Mouse (Mus musculus): ENCODE results near the gene Guca2a. TPM values are rescaled to one million over a fixed set of nuclear protein-coding genes. Genes with fewer than 3 reads are reported as not detected.

Gene Guca2a
- polyA plus RNA-seq, 1 experiment: not detected

DNA sequence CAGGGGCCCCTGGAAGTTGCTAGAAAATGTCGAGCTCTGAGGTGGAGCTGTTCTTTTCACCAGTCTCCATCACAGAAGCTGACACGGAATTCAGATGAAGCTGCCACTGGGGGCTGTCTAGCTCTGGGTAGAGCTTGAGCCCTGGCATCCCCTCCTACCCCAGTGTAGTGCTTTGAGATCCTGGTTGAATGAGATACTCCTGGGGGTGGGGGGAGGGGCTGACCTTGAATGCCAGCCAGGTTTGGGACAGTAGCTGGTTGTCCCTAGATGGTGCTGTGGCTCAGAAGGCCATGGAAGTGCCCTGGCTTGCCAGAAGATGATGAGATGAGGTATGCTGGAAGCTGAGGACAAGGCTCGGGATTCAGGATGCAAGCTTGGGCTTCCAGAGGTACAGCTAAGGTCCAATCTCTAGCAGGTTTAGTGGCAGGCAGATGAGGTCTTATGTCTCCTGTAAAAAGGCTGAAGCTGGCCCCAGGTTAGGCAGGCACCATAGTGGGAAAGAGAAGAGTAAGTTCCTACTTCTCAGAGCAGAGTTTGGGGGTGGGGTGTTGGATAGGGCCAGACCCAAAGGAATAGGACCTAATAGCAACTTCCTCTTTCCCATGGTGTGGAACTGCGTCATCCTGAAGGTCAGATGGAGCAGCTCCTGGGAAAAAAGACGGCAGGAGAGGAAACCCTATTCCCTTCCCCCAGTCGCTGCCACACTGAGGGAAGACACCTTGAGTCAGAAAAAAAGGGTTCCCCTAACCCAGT lies 2.4 kb upstream of the Guca2a start:
- no peak for TF ChIP-seq GATA1 (IDR thresholded peaks at IDR 0.05; ENCODE audit: low read length)

DNA sequence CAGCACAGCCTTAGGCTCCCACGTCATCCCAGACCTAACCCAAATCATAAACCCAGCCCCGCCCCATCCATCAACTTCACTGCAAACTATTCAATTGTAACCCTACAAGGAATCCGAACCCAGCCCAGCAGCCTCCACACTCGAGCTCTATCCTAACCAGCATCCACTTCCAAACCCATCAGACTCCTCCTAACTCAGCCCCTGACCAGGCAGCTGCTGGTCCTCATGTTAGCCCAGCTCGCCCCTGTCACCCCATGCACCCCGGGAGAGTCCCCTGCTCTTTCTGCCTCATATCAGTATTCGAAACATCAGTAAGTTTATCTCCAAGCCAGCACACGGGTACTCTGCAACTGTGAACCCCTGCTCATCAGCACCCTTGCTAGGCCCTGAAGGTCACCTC lies 1.8 kb upstream of the Guca2a start:
- no peak for TF ChIP-seq GATA1 (IDR thresholded peaks at IDR 0.05; ENCODE audit: low read length)

DNA sequence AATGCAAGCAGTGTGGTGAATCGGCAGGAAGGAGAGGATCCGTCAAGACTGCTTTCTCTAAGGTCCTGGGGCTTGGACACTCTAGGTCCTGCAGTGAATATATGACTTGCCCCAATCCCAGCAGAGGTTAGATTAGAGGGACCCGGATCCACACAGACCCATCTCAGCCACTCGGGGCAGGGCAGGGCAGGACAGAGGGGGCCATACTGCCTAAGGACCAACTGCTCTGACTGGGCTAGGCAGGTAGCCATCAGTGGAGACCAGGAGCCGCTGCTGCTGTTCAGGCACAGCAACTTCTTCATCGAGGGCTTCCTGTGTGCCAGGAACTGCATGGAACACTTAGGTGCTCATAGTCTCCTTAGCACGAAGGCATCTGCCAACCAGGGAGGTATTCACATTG lies 773 bp upstream of the Guca2a start:
- no peak for TF ChIP-seq GATA1 (IDR thresholded peaks at IDR 0.05; ENCODE audit: low read length)

DNA sequence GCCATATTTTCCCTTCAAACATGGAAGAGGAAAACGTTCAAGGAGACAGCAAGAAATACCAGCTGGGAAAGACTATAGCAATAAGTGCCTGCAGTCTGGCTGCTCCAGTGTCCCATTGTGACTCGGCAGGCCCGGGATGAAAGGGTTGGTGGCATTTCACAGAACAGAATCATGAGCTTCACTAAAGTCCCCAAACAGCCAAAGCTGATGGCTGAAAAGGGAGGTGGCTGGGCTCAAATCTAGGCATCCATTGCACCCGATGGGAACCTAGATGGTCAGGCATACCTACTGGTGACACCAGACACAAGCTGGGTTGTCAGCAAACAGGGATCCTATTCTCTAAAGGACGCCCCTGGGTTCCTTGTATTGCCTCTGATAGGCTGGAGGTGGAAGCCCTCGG lies 442 bp downstream of the Guca2a start:
- TF ChIP-seq GATA1 (IDR thresholded peaks at IDR 0.05; ENCODE audit: low read length): no peak

DNA sequence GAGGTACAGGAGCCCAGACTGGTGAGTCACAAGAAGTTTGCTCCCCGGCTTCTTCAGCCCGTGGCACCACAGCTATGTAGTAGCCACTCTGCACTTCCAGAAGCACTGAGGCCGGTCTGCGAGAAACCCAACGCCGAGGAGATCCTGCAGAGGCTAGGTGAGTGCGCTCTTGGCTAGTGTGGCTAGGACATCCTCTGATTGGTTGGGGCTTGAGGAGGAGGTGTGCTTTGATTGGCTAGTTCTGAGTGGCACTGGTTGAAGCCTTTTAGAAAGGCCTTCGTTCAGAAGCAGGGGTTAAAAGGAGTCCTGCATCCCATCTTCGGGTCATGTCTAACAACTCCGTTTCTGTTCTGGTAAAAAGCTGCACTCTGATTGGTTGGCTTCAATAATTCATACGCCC lies 1.2 kb downstream of the Guca2a start:
- TF ChIP-seq GATA1 (IDR thresholded peaks at IDR 0.05; ENCODE audit: low read length): no peak

DNA sequence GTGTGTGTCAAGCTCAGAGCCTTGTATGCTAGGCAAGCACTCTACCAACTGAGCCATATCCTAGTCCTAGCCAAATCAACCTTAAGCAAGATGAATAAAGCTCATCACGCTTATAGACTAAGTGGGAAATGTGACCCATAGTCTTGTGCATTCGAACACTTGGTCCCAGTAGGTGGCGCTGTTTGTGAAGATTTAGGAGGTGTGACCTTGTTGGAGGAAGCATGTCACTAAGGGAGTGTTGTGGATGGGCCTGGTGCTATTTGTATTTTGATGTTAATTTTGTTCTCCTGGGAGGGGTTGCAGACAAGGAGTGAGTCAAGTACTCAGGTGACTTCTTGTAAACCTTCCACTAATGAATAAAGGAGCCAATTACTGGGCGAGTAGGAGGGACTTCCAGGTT lies 5.2 kb downstream of the Guca2a start:
- TF ChIP-seq GATA1 (IDR thresholded peaks at IDR 0.05; ENCODE audit: low read length): no peak

DNA sequence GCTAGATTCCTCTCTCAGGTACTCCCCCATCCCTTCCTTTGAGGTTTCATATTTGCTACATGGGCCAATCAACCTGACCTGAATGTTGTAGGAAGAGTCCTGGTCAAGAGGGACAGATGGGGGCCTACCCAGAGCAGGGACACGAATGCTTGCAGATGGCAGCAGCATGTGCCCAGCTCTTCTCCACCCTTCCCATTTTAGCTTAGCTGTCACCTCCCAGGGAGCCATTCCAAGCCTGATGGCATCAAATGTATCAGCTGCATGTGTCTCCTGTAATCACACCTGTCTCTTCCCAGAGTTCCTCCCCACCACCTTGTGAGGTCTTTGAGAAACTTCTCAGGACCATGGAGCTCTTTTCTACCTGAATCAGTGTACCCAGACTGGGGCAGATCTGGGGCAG lies 19.5 kb downstream of the Guca2a start:
- TF ChIP-seq GATA1 (IDR thresholded peaks at IDR 0.05; ENCODE audit: low read length): no peak

DNA sequence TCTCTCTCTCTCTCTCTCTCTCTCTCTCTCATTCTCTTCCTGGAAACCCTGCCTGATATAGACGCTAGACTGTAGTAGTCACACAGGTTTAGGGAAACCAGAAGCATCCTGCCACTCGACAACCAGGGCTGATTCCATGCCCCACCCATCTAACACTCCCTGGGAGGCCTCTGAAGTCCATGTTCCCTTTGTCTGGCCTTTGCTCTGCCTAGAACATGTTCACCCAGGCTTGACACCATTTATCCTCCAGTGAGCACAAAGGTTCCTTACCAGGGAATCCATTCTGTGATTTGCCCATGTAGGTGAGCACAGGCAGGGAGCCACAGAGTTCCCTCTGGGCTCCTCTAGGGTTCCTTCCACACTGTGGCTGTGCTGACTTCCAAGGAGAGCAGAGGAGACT lies 20.7 kb downstream of the Guca2a start:
- no peak for TF ChIP-seq GATA1 (IDR thresholded peaks at IDR 0.05; ENCODE audit: low read length)

DNA sequence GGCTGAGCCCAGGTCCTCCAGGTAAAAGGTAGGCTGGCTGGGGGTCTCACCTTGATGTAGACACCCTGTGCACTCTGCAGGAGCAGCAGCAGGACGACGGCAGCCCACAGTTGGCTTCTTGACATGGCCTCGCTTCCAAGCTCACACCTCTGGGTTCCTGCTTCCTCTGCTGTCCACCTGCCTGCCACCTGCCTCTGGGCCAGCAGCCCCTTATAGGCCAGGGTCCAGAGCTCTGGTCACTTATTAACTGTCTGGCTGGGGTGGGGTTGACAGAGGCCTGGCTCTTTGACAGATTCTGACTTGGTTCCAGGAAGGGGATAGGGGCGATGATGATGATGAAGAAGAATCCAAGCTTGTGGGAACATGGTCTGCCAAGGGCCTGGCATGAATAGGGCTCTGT lies 21.2 kb downstream of the Guca2a start, which contains the start of gene Guca2b:
TSS of gene Guca2b (minus strand) at position 224 of the 400 bp plus-strand sequence.
- TF ChIP-seq GATA1 (IDR thresholded peaks at IDR 0.05; ENCODE audit: low read length): no peak

DNA sequence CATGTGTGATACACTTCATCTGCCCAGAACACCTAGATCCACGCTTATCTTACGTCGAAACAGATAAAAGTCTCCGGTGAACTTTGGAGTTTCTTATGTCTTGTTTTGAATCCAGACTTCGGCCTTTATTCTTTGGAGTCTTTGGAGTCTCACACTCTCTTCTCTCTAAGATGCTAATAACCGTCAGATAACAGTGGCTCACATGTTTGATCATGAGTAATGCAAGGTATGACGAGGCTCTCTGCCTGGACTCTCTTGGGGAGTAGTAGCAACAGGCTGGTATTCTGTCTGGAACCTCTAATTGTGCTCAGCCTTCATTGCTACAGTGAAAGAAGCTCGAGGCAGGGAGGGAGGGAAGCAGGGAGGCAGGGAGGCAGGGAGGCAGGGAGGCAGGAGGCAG lies 22.5 kb downstream of the Guca2a start:
- no peak for TF ChIP-seq GATA1 (IDR thresholded peaks at IDR 0.05; ENCODE audit: low read length)

DNA sequence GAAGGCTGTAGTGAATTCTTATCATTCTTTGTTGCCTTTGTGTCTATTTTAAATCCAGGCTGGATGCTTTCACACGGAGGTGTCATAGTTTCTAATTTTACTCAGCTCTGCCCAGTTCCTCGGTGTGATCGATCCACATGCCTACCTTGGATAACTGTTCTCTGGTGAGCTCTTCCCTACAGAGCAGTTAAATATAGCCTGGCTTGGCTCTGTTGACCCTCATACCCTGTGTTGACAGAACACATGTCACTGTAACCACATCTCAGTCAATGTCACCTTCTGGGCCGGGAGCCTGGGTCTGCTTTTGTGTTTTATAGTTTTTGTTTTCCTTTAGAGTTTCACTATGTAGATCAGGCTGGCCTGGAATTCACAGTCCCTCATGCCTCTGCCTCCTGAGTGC lies 24.6 kb downstream of the Guca2a start:
- TF ChIP-seq GATA1 (IDR thresholded peaks at IDR 0.05; ENCODE audit: low read length): no peak

DNA sequence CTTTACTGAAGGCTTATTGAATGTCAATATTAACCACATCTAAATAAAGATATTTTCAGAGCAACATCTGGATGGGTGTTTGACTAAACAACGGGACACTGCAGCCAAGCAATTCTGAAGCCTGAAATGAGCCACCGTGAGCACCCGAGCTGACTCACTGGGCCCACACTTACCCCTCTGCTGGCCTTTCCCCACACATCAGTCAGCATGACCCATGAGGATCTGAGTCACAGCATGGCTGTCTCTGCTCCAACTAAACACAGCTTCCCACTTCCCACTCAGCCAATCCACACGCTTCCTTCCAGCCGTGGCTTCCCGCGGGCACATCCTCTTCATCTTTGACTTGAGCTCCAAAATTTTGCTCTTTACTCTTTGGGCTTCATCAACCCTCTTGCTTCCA lies 25.5 kb downstream of the Guca2a start:
- no peak for TF ChIP-seq GATA1 (IDR thresholded peaks at IDR 0.05; ENCODE audit: low read length)

DNA sequence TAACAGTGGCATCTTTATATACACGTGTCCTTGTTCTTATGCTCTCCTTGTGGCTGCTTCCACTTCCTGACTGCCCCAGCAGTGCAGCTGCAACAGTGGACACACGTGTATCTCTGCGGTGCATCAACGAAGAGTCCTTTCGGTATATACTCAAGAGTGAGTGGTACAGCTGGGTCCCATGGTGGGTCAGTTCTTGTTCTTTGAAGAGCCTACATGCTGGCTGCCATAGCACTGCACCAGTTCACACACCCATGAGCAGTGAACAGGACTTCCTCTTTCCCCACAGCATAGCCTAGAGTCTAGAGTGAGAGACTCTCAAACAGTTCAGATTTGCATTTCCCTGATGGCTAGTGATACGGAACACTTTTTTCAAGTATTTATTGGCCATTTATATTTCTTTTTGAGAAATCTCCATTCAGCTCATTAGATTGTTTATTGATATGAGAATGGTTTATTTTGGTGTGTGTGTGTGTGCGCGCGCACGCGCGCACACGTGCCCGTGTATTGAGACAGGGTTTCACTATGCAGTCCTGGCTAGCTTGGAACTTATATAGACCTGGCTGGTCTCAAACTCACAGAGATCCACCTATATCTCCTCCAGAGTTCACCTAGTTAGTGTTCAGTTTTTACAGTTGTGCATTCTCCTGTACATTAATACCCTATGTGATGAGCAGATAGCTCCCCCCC lies 26.0 kb downstream of the Guca2a start:
- TF ChIP-seq GATA1 (IDR thresholded peaks at IDR 0.05; ENCODE audit: low read length): no peak

DNA sequence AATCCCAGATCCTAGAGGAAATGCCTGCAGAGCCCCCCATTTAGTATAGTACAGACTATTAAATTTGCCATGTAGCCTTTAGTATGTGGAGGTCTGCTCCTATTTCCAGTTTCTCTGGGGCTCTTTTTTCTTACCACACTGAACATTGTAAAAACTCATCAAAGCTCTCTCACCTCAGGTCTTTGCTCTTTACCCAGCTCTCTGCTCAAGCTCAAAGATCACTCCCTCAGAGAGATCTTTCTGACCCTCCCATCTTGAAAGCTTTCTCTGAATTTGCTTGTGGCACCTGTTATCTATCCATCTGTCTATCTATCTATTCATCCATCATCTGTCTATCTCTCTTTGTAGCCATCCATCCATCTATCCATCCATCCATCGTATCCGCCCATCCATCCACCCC lies 27.7 kb downstream of the Guca2a start:
- TF ChIP-seq GATA1 (IDR thresholded peaks at IDR 0.05; ENCODE audit: low read length): no peak

DNA sequence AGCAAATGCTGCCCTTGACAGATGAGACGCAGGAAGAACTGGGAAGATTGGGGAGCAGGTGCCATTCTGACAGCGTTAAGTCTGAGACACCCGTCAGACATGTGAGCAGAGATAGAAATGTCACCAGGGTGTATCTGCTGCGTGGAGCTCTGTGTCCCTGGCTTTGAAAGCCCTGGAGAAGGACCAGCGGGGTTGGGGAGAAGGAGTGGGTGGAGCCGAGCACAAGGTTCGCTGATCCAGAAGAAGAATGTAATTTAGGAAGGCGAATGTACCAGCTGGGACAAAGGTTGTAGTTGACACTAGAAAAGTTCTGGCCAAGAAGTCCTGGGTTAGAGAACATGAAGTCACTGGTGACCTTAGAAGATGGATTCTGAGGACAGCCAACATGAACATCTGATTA lies 28.6 kb downstream of the Guca2a start:
- no peak for TF ChIP-seq GATA1 (IDR thresholded peaks at IDR 0.05; ENCODE audit: low read length)

DNA sequence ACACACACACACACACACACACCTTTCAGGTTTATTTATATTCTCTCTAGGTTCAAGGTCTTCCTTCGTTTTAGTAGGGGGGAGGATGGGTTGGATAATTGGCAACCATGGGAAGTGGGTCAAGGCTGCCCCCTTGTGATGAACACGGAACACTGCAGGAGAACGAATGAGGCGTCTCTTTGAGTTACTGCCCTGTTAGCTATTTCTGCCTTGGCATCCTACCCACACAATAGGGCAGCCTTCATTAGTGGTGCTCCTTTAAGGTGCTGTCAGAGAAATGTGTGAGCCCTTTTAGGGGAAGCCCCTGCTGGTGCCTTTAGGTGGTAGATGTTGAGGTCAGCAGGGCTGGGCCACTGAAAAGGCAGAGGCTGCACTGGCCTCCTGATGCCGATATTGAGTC lies 29.9 kb downstream of the Guca2a start:
- no peak for TF ChIP-seq GATA1 (IDR thresholded peaks at IDR 0.05; ENCODE audit: low read length)

DNA sequence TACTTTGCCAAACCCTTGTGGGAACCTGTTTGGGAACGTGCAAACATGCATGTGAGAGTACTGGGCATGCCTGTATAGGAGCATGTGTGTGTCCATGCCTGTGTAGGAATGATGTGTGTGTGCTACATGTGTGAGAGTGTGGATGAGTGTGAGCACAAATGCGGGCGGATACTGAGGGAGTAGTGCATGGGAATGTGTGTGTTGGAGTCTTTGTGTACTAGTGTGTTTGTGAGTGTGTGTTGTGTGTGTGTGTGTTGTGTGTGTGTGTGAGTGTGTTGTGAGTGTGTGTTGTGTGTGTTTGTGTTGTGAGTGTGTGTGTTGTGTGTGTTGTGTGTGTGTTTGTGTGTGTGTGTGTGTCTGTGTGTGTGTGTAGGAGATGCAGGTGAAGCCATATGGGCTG lies 30.7 kb downstream of the Guca2a start:
- TF ChIP-seq GATA1 (IDR thresholded peaks at IDR 0.05; ENCODE audit: low read length): no peak
